Mouse (Mus musculus) bone marrow, adult 2 months (tissue): ENCODE measurements around the gene Uhrf1bp1.

Source experiments
- CTCF ChIP-seq: fragments of 200-500 bp; IDR thresholded peaks from 2 replicates; pipeline ENCODE4 v1.5.1; 2011; ENCODE audit warnings: low read length, control low read depth; ENCODE audit not compliant: control insufficient read depth, insufficient read depth
- POLR2A ChIP-seq: fragments of 200-500 bp; IDR thresholded peaks from 2 replicates; pipeline ENCODE4 v1.6.1; 2011; ENCODE audit warnings: low read depth, mild to moderate bottlenecking, control low read depth, low read length, borderline replicate concordance; ENCODE audit not compliant: control insufficient read depth

DNA sequence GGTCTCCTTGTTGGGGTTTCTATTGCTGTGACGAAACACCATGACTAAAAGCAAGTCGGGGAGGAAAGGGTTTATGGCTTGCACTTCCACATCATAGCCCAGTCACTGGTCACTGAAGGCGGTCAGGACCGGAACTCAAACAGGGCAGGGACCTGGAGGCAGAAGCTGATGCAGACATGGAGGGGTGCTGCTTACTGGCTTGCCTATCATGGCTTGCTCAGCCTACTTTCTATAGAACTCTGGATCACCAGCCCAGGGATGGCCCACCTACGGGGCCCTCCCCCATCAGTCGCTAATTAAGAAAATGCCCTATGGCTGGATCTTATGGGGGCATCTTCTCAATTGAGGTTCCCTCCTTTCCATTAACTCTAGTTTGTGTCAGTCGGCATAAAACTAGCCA, 55.1 kb downstream of the Uhrf1bp1 start:
- no peak for TF ChIP-seq POLR2A
- TF ChIP-seq CTCF: no peak
